Mouse (Mus musculus) embryo, embryonic 10 days (tissue): ENCODE measurements around the gene Tmem107.
A peak's percentile ranks its signal among the peaks of the same experiment; 100 is the strongest.

ENCODE experiments used
- DNase-seq: peaks from one replicate; pipeline ENCODE4 v3.0.0-alpha.2; 2015; ENCODE audit warnings: low spot score

Gene Tmem107

DNA sequence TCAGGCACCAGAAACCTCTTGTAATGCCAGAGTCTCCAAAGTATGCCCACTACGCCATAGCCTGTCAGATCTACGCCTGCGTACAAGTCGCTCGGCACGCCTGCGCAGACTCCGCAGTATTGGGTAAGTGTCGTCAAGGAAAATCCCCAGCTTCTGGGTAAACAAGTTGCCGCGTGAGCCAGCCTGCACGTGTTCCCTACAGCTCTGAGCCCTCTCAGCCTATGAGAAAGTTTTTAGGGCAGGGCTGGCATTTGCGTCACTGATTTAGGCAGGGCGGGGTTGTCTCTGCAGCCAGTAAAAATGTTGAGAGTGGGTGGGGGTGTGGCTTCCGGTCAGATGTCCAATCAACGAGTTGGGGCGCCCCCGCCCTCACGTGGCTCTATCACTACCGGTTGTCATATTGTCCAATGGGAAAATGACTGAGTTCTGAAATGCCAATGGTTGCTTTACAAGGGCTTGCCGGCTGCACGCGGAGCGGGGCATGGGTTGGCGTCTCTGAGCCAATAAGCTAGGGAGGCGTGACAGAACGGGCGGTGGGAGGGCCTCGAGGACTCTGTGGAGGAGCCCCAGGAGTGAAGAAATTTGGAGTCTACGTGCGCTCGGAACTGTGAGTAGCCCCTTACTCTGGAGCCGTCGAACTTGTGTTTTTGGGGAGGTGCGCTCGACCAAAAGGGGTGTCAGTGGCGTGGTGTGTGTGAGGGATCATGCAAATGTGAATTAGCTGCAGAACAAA is 24.3 kb downstream of the Tmem107 start, which contains the start of gene Per1:
Gene Per1, plus strand, starts transcription at position 521 of the 733 bp plus-strand sequence.
- DNase-seq, result peak; percentile 99

DNA sequence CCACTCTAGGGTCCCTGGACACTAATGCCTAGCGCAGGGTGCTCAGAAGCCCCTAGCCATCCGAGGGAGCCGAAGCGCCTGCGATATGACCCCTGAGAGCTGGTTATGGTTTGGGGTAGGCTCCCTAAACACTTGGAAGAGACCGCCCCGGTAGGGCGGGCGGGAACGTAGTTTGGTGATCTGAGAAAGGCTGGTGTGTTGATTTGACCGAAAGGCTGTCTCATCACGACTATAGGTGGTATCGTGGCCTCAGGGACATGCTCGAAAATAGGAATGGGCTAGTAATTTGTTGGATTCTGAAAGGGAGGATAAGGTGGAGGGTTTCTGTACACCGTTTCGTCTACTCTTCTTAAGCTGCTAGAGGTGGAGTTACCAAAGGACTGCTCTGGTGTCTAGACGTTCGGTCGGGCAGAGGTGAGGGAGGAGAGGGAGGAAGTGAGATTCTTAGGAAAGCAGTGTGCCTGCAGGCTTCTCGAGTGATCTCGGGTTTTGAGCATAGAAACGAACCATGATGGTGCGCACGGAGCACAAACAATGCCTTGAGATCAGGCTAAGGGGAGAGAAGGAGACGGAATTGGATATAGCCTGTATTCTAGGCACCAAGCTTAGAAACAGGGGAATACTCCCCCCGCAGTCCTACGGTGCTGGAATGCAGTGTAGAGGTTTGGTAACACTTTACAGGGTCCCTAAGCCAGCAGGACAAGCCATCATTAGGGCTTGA is 25.1 kb downstream of the Tmem107 start:
- DNase-seq, result no peak

DNA sequence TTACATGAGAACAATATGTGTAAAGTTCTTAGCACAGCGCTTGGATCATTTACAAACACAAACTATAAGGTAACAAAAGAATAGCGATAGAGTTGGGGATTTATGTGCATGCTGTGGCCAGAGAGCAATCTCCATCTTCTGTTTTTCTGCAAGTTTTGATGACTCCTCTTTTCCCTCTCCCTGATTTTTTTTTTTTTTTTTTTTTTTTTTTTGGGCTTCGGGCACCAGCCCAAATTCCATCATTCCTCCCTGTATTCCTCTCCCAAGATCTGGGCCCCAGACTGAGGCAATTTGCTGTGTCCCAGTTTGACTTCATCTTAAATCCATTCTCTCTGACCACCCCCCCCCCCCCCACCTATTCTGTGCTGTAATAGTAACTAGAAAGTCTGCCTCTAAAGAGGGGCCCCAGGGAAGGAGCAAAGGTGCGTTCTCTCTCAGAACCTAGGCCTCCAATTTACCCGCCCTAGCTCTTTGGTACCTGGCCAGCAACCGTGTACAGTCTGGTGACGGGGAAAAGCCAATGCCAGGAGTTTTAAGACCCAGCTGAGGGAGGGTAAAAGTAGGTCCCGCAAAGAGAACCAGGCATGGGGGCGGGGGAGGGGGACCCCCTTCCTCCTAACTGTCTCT is 25.9 kb downstream of the Tmem107 start:
- no peak for DNase-seq

DNA sequence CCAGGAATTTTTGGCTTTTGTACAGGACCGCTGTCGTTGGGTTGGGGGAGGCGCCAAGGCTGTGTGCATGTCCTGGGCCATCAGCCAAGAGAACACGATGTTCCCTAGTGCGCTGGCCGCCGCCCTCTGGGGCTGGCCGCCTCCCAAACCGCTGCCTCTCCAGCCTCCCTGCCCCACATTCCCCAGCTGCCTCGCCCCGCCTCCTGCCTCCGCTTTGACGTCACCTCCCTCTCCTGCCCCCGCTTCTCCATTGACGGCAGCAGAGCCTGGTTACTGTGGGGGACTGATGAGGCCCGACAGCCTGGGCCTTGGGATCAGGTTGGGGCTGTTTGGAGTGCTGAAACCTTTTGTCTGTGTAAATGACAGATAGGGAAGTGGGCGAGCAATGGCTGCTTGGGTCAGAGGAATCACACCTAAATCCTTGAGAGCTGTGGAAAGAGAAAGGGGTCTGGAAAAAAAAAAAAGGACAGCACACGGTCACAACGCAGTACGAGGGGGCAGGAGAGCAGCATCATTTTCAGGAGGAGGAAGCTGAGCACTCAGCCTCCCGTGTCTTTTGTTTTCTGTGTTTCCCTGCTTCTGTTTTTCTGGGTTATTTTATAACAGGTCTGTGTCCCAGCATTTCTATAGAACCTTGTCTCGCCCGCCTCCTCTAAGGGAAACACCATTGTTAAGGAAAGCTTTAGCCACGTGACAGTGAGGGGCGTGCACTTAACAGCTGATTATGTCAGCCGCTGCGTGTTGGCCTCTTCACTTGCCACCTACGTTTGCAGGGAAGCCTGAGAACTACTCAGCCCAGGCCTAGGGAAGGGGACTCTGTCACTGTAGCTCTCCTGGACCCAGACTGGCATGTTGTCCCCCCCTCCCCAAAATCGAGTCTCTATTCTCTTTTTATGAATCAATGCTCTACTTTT is 26.6 kb downstream of the Tmem107 start:
- peak; percentile 90 for DNase-seq

DNA sequence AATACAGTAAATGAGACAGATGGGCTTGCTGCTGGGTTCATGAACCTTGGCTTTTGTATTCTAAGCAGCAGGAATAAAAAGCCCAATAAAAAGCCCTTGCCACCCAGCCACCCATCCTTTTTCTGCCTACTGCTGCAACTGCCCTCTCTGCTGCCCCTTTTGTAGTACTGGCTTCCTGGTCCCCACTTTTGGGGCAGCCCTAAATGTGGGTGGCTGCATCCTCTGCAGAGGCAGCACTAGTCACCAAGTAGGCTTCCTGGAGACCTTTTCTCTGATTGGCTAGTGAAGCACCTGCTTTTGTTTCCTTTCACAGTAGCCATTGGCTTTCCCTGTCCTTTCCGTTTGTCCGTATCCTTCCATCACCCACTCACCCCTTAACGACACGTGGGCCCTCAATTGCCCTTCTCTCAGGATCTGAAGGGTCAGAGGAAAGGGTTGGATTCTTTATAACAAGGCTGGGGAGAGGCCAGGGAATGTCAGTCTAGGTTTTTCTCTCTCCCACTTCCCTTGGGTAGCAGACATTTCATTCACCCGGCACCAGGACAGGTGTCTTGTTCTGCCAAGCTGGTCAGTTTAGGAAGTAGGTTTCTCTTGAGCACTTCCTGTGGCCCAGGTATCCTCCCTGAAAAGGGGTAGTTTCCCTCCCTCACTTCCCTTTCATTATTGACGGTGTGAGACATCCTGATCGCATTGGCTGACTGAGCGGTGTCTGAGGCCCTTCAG is 27.6 kb downstream of the Tmem107 start:
- no peak for DNase-seq

DNA sequence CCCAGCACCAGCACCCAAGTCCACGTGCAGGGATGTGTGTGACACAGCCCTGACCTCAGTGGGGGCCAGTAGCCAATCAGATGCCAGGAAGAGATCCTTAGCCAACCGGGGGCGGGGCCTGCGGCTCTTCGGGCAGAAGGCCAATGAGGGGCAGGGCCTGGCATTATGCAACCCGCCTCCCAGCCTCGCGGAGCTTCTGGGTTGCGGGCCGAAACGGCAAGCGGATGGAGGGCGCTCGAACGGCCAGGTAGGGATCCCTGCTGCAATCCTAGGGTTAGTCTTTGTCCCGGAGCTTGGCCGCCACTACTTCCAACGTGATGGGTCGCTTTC is 28.1 kb downstream of the Tmem107 start:
- peak; percentile 93 for DNase-seq

DNA sequence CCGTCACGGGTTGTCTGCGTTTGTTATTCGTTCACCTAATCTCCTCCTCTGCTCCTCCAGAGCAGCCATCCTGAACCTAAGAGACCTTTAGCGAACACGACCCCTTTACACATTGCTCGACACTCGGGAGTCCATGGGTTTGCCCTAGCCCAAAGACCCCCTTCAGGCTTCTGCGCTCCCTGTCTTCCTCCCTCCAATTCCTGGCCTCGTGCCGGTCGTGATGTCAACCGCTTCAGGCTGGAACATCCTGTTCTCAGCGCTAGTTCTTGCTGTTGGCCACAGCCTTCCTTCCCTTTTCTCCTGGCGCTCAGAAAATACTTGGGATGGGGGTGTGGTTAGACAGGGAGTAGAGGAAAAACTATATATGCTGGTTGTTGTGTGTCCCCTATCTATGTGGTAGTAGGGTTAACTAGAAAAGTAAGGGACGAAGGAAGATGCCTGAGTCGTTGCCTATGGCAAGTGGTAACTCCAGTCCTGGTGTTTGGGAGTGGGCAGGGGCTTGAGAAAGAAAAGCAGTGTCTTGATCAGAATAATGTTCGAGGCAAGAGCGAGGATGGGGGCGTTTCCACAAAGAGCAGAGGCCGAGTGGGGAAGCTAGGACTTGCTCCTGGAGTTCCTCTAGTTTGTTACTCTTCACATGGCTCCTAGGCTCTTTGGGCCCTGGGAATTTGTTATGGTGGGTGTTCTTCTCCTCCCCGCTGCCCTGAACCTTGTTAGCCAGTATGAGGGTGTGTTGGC is 28.7 kb downstream of the Tmem107 start:
- DNase-seq, result no peak

DNA sequence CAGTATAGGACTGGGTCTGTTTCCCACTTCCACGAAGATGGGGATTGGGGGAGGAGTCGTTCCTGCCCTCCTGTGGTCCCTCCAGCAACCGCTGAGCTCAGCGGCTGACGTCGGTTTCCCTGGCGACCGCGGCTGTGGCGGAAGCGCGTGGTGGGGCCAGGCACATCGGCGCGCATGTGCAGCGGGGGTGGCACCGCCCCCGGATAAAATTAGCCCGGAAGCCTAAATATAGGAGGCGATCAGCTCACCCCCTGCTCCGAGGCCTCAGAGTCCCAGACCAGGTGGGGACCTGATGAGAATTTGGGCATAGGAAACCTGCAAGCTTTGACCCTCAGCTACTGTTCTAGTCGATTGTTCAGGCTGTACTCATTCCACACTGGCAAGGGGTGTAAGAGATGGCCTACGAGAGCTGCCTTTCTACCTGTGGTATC is 29.3 kb downstream of the Tmem107 start:
- peak; percentile 91 for DNase-seq

DNA sequence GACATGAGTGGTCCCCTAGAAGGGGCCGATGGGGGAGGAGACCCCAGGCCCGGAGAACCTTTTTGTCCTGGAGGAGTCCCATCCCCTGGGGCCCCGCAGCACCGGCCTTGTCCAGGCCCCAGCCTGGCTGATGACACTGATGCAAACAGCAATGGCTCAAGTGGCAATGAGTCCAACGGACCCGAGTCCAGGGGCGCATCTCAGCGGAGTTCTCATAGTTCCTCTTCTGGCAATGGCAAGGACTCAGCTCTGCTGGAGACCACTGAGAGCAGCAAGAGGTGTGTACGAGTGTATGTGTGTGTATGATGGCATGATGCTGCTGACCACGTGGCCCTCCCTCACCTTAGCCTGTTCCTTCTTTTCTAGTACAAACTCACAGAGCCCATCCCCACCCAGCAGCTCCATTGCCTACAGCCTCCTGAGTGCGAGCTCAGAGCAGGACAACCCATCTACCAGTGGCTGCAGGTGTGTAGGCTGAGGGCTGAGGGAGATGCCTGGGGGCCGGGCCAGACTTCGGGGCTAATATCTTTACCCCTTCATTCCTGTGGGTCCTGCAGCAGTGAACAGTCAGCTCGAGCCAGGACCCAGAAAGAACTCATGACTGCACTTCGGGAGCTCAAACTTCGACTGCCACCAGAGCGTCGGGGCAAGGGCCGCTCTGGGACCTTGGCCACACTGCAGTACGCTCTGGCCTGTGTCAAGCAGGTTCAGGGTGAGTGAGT is 30.2 kb downstream of the Tmem107 start:
- DNase-seq, result no peak

DNA sequence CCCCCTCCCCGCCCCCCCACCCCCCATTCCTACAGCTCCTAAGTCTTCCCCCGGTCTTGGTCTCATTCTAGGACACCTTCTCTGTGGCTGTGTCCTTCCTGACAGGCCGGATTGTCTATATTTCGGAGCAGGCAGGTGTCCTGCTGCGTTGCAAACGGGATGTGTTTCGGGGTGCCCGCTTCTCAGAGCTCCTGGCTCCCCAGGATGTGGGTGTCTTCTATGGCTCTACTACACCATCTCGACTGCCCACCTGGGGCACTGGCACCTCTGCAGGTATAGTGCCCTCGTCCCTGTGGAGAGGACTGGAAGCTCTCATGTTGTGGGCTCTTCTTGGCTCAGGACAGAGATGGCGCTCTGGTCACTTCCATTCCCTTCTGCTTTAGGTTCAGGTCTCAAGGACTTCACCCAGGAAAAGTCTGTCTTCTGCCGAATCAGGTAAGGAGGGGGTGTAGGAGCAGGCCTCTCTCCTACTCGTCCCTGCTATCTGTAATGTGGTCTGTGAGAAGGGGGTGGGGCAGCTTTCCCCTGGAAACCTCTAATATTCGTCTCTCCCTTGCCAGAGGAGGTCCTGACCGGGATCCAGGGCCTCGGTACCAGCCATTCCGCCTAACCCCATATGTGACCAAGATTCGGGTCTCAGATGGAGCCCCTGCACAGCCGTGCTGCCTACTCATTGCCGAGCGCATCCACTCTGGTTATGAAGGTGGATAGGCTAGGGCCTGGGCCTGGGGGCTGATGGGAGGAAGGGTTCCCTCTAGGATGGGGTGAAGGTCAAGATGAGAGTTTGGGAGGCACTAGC is 31.2 kb downstream of the Tmem107 start:
- no peak for DNase-seq

DNA sequence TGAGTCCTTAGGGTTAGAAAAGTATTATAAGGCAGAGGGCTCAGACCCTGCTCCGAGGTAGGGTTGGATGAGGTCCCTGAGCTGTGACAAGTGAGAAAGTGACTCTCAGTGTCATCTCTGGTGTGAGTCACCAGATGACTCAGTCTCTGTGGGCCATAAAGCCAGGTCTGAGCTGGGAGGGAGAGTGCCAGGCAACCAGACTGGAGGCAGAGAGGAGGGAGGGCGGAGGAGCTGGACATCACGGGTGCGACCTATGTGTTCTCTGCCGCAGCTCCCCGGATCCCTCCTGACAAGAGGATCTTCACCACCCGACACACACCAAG is 31.8 kb downstream of the Tmem107 start:
- no peak for DNase-seq

DNA sequence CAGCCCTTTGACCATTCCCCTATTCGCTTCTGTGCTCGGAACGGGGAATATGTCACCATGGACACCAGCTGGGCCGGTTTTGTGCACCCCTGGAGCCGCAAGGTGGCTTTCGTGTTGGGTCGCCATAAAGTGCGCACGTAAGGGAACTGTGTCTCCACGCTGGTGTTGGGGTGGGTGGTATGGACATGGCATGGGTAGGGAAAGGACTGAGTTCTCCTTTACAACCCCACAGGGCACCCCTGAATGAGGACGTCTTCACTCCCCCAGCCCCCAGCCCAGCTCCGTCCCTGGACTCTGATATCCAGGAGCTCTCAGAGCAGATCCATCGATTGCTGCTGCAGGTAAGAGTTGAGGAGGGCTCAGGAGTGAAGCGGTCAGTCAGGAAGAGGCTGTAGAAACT is 32.5 kb downstream of the Tmem107 start:
- DNase-seq, result no peak

DNA sequence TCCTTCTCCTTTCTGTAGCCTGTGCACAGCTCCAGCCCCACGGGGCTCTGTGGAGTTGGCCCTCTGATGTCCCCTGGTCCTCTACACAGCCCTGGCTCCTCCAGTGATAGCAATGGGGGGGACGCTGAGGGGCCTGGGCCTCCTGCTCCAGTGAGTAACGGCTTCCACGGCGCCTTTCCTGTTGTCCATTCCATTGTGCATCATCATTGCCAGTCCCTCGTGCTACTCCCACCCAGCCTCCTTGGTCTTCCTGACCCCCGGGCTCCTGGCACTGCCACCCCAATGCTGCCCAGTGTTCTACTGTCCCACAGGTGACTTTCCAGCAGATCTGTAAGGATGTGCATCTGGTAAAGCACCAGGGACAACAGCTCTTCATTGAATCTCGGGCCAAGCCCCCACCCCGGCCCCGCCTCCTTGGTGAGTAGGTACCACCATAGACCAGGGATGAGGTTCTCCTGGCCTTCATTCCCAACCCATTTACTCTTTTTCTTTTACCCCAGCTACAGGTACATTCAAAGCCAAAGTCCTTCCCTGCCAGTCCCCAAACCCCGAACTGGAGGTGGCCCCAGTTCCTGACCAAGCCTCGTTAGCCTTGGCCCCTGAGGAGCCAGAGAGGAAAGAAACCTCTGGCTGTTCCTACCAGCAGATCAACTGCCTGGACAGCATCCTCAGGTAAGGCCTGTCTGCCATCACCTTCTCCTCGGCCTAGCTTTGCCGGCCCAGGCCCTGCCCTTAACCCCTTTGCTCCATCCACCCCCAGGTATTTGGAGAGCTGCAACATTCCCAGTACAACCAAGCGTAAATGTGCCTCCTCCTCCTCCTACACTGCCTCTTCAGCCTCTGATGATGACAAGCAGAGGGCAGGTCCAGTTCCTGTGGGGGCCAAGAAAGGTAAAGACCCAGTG is 33.2 kb downstream of the Tmem107 start:
- DNase-seq, result no peak

DNA sequence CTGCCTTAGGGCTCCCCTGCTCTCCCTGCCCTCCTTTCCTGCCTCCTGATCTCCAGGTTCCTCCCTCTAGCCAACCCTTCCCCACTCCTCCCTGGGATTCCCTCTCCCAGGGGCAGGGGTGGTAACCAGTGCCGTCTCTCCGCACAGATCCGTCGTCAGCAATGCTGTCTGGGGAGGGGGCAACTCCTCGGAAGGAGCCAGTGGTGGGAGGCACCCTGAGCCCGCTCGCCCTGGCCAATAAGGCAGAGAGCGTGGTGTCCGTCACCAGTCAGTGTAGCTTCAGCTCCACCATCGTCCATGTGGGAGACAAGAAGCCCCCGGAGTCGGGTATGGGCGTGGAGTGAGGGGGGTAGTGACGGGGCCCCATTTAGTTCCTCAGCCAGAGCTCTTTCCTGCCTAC is 33.9 kb downstream of the Tmem107 start:
- no peak for DNase-seq

DNA sequence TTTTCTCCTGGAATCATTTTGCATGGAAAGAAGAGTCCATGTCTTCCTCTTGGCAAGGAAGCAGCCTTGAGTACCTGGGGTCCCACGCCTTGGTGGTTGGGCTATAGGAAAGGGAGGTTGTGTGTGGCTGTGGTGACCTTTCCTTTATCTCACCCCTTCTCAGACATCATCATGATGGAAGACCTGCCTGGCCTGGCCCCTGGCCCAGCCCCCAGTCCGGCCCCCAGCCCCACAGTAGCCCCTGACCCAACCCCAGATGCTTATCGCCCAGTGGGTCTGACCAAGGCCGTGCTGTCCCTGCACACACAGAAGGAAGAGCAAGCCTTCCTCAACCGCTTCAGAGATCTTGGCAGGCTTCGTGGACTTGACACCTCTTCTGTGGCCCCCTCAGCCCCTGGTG is 34.6 kb downstream of the Tmem107 start:
- no peak for DNase-seq

DNA sequence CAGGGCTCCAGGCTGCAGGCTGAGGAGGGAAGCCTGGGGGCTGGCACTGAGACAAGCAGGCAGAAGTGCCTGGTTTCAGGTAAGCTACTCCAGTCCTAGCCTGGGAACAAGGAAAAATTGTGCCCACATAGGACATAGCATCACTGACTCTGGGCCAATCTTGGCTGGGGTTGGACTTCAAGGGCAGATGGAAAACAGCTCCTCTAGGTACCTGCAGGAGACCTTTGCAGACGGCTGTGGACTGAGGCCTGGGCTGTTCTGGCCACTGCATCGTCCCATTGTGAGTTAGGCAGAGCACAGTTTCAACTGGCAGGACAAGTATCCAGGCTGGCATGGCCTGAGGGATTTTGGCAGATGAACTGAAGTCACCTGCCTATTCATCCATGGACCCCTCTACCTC is 35.2 kb downstream of the Tmem107 start:
- DNase-seq, result no peak

DNA sequence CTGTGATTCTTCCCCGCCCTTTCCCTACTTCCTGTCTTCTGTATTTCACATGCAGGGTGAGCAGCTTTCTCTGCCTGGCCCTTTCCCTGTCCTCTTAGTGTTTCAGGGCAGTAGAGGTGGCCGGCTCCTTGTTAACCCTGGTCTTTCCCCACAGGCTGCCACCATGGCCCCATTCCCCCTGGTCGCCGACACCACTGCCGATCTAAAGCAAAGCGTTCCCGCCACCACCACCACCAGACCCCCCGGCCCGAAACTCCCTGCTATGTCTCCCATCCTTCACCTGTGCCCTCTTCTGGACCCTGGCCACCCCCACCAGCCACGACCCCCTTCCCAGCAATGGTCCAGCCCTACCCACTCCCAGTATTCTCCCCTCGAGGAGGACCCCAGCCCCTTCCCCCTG is 35.7 kb downstream of the Tmem107 start:
- DNase-seq, result no peak

DNA sequence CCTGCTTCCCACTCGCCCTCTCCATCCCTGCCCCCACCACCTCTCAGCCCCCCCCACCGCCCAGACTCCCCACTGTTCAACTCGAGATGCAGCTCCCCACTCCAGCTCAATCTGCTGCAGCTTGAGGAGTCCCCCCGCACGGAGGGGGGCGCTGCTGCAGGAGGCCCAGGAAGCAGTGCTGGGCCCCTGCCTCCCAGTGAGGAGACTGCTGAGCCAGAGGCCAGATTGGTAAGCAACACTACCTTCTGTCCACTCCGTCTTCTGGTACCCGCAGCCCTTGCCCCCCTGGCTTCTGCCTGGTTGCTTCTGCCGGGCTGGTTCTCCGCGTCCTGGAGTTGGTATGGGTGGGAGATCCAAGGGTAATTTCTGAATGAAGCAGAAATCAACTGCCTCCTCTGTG is 36.2 kb downstream of the Tmem107 start:
- DNase-seq, result no peak
